ENCODE assay signal across 8 mouse cellular contexts in the genomic region with DNA sequence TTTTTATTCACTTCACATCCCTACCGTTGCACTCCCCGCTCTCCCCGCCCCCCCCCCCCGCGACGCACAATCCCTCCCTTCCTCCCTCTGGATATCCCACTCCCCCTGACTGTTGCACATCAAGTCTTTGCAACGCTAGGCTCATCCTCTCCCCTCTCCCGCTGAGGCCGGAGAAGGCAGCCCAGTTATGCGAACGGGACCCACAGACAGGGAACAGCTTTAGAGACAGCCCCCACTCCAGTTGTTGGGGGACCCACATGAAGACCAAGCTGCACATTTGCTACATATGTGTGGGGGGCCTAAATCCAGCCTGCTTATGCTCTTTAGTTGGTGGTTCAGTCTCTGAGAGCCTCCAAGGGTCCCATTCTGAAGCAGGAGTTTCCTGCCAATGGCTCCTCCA. TPM values are rescaled to one million over a fixed set of nuclear protein-coding genes. Genes with fewer than 3 reads are reported as not detected.
DNase-seq lines count a peak whose midpoint lies in the region; ATAC-seq and TF ChIP-seq lines count a peak whose summit lies in the region.

A gene (minus strand): TSS at position 59 of the 400 bp plus-strand sequence.

- intact Hi-C loops in left cerebral cortex, postnatal 25 days (cut with DNase I), result loop anchor here (5.0 kb wide), 1 partner anchor 65 kb away; a partner anchor contains a TSS

- H3K36me3 ChIP-seq in ES-Bruce4 (ENCODE audit: control insufficient read depth, insufficient read depth, low read length, poor library complexity, severe bottlenecking), result no peaks in the 10 kb centered on the region
- peaks cover 12% of the 10 kb centered on the region; the same call in 1 of the 2 replicates for H3K36me3 ChIP-seq in heart, postnatal 0 days (replicated peaks; ENCODE audit: control insufficient read depth, insufficient read depth, low read length)
- peaks cover 13% of the 10 kb centered on the region for H3K36me3 ChIP-seq in midbrain, postnatal 0 days (ENCODE audit: insufficient read depth, low read length)

- no peak within 1 kb of the TSS for H3K27ac ChIP-seq in ES-Bruce4 (ENCODE audit: insufficient read depth, low read length)
- H3K27ac ChIP-seq in heart, postnatal 0 days (ENCODE audit: low read depth), result peak within 1 kb of the TSS; percentile 66
- H3K27ac ChIP-seq in midbrain, postnatal 0 days (ENCODE audit: low read depth, low read length), result peak within 1 kb of the TSS; percentile 85

- peak within 1 kb of the TSS; percentile 26; the same call in 1 of the 2 replicates for H3K9ac ChIP-seq in ES-Bruce4 (ENCODE audit: low read depth, poor library complexity, severe bottlenecking)
- H3K9ac ChIP-seq in heart, postnatal 0 days (replicated peaks; ENCODE audit: low read depth, low read length), result peak within 1 kb of the TSS; percentile 73
- peak within 1 kb of the TSS; percentile 84 for H3K9ac ChIP-seq in midbrain, postnatal 0 days (replicated peaks; ENCODE audit: low read length, poor library complexity, severe bottlenecking)

- WGBS in heart, postnatal 0 days, result 2% methylated on average over 6 of the region's 11 CpGs
- WGBS in midbrain, postnatal 0 days, result under 1% methylated on average over 7 of the region's 11 CpGs

- H3K4me1 ChIP-seq in ES-Bruce4 (ENCODE audit: control insufficient read depth, insufficient read depth, low read length), result no peaks in the 10 kb centered on the region
- H3K4me1 ChIP-seq in heart, postnatal 0 days (ENCODE audit: control insufficient read depth, insufficient read depth), result peaks cover 11% of the 10 kb centered on the region
- peaks cover 7% of the 10 kb centered on the region; the same call in 1 of the 2 replicates for H3K4me1 ChIP-seq in midbrain, postnatal 0 days (ENCODE audit: insufficient read depth, low read length)

- H3K4me3 ChIP-seq in ES-Bruce4 (ENCODE audit: low read depth, low read length), result peak within 1 kb of the TSS; percentile 66
- peak within 1 kb of the TSS; percentile 93 for H3K4me3 ChIP-seq in heart, postnatal 0 days (ENCODE audit: low read depth, low read length)
- H3K4me3 ChIP-seq in midbrain, postnatal 0 days (ENCODE audit: low read depth, low read length), result peak within 1 kb of the TSS; percentile 82

- no peak for TF ChIP-seq POLR2A in ES-Bruce4 (IDR thresholded peaks at IDR 0.05; ENCODE audit: insufficient read depth, low read length)

- no peaks in the 10 kb centered on the region for H3K9me3 ChIP-seq in ES-Bruce4 (replicated peaks; ENCODE audit: control insufficient read depth, insufficient read depth, low read length, poor library complexity, severe bottlenecking)
- H3K9me3 ChIP-seq in heart, postnatal 0 days (replicated peaks; ENCODE audit: control insufficient read depth, low read length), result no peaks in the 10 kb centered on the region
- no peaks in the 10 kb centered on the region for H3K9me3 ChIP-seq in midbrain, postnatal 0 days (ENCODE audit: low read length)

- H3K27me3 ChIP-seq in ES-Bruce4 (ENCODE audit: control insufficient read depth, insufficient read depth, low read length, poor library complexity, severe bottlenecking), result no peaks in the 10 kb centered on the region
- H3K27me3 ChIP-seq in heart, postnatal 0 days (ENCODE audit: control insufficient read depth, insufficient read depth, low read length), result no peaks in the 10 kb centered on the region
- peaks cover 6% of the 10 kb centered on the region; the same call in 1 of the 2 replicates for H3K27me3 ChIP-seq in midbrain, postnatal 0 days (ENCODE audit: insufficient read depth, low read length)

- peak; percentile 55 for ATAC-seq in heart, postnatal 0 days (ENCODE audit: insufficient read depth, low read depth)
- ATAC-seq in midbrain, postnatal 0 days (ENCODE audit: low FRiP score), result peak; percentile 86

- TF ChIP-seq EP300 in ES-Bruce4 (IDR thresholded peaks at IDR 0.05; ENCODE audit: insufficient read depth, low read depth, low read length), result no peak
- TF ChIP-seq EP300 in heart, postnatal 0 days (IDR thresholded peaks at IDR 0.05; ENCODE audit: low read depth), result no peak

- DNase-seq in heart, adult 18-20 months, result peak in 1 of 2 experiments; percentile 49
- no peak for DNase-seq in heart, adult 9 months (ENCODE audit: low spot score in 2 of 2)
- DNase-seq in cerebellum, postnatal 36 days, result peak; percentile 19 to 20
- DNase-seq in heart, postnatal 0 days (ENCODE audit: low spot score), result no peak
- DNase-seq in left cerebral cortex, postnatal 25 days (ENCODE audit: low spot score in 2 of 2), result no peak
- DNase-seq in midbrain, postnatal 0 days (ENCODE audit: low spot score), result no peak
- no peak for DNase-seq in ovary, adult 18-20 months (ENCODE audit: low spot score)

- no peak for TF ChIP-seq CTCF in ES-Bruce4 (IDR thresholded peaks at IDR 0.05; ENCODE audit: low read depth, low read length)
- no peak for TF ChIP-seq CTCF in heart, postnatal 0 days (IDR thresholded peaks at IDR 0.05; ENCODE audit: low read depth)
- no peak for TF ChIP-seq CTCF in midbrain, postnatal 0 days (IDR thresholded peaks at IDR 0.05)

- peak within 1 kb of the TSS; percentile 95 for H3K4me2 ChIP-seq in heart, postnatal 0 days (ENCODE audit: low read depth, low read length)
- peak within 1 kb of the TSS; percentile 75 for H3K4me2 ChIP-seq in midbrain, postnatal 0 days (ENCODE audit: low read depth, low read length, poor library complexity, severe bottlenecking)

RNA-seq across cellular contexts. Expression of the gene that starts here (rescaled TPM):
- 10 to 100 TPM; 10.2 to 13.8 TPM for total RNA-seq in heart, adult 18-20 months (2021)
- 8.9 and 10.8 TPM in 2 replicates for polyA plus RNA-seq in ES-Bruce4 (2011; ENCODE audit: insufficient read depth, insufficient read length, low read depth, missing spikeins)
- total RNA-seq in heart, postnatal 0 days (2014; rRNA removed; ENCODE audit: low replicate concordance), result 1.2 and 1.5 TPM in 2 replicates
- polyA plus RNA-seq in heart, postnatal 0 days (2015; fragmentation: Nextera tagmentation; extraction: Ambion mirVana), result 22.9 and 24.6 TPM in 2 replicates
- 10 to 100 TPM; 31.1 to 31.6 TPM for total RNA-seq in left cerebral cortex, postnatal 25 days (2021)
- 17.4 and 18.3 TPM in 2 replicates for total RNA-seq in midbrain, postnatal 0 days (2014; rRNA removed)
- polyA plus RNA-seq in midbrain, postnatal 0 days (2015; fragmentation: Nextera tagmentation; extraction: Ambion mirVana), result 72.2 and 75.5 TPM in 2 replicates

Comparison
In these comparisons a context has a peak if more than half of its experiments do, and no peak if none do; other contexts are left out.
1. DNase-seq: peak in cerebellum, postnatal 36 days (2 of 2); none in heart, adult 9 months (0 of 2), heart, postnatal 0 days (single experiment), left cerebral cortex, postnatal 25 days (0 of 2), midbrain, postnatal 0 days (single experiment) and ovary, adult 18-20 months (single experiment).
2. H3K9ac ChIP-seq: peak in every context shown above with its lines; median percentile 84 in midbrain, postnatal 0 days; 73 in heart, postnatal 0 days; 26 in ES-Bruce4.
3. Peak in every context shown above with its lines, with median percentiles within 50 percentile points of each other: H3K4me3 ChIP-seq.